Comparison of ENCODE assay signal across 8 mouse cellular contexts in genomic region chr16:33061400-33061799, GRCm38 (mm10). TPM values are rescaled to one million over a fixed set of nuclear protein-coding genes. Genes with fewer than 3 reads are reported as not detected.
DNase-seq lines count a peak whose midpoint lies in the region; ATAC-seq and TF ChIP-seq lines count a peak whose summit lies in the region.

No protein-coding gene starts in this region.

- TF ChIP-seq CTCF in hindbrain, postnatal 0 days (IDR thresholded peaks at IDR 0.05; ENCODE audit: low read depth): no peak

- H3K9me3 ChIP-seq in heart, embryonic 15.5 days (replicated peaks): no peaks in the 10 kb centered on the region
- no peaks in the 10 kb centered on the region for H3K9me3 ChIP-seq in hindbrain, postnatal 0 days (ENCODE audit: low read length)
- no peaks in the 10 kb centered on the region for H3K9me3 ChIP-seq in midbrain, embryonic 16.5 days (replicated peaks; ENCODE audit: control insufficient read depth, low read length, poor library complexity, severe bottlenecking)

- peak overlapping the region; percentile 52; the same call in 1 of the 2 replicates for H3K9ac ChIP-seq in heart, embryonic 15.5 days
- H3K9ac ChIP-seq in hindbrain, postnatal 0 days (replicated peaks; ENCODE audit: low read length): no peak overlapping the region
- peak overlapping the region; percentile 82; the same call in 1 of the 2 replicates for H3K9ac ChIP-seq in midbrain, embryonic 16.5 days (ENCODE audit: low read depth, low read length)

- no peak for DNase-seq in heart, adult 18-20 months
- peak; percentile 27 for DNase-seq in MEL-GATA-1-ER (ENCODE audit: extremely low read depth, low read depth)
- no peak for DNase-seq in hindbrain, postnatal 0 days (ENCODE audit: low spot score)
- DNase-seq in frontal cortex, postnatal 25 days (ENCODE audit: low spot score in 2 of 2): no peak
- DNase-seq in left cerebral cortex, postnatal 10 days (ENCODE audit: extremely low spot score in 1 of 2, low spot score in 2 of 2): no peak
- DNase-seq in gastrocnemius, adult 8-10 months (ENCODE audit: low spot score in 2 of 2): no peak

- H3K4me2 ChIP-seq in heart, embryonic 15.5 days: peak overlapping the region; percentile 89
- peak overlapping the region; percentile 89; the same call in 1 of the 2 replicates for H3K4me2 ChIP-seq in hindbrain, postnatal 0 days (ENCODE audit: low read depth, low read length)
- peak overlapping the region; percentile 76; the same call in 1 of the 2 replicates for H3K4me2 ChIP-seq in midbrain, embryonic 16.5 days (ENCODE audit: low read length)

- WGBS in heart, embryonic 15.5 days: 47% methylated on average over 11 of the region's 11 CpGs
- 56% methylated on average over 11 of the region's 11 CpGs for WGBS in hindbrain, postnatal 0 days
- 50% methylated on average over 11 of the region's 11 CpGs for WGBS in midbrain, embryonic 16.5 days

- intact Hi-C loops in left cerebral cortex, postnatal 10 days (cut with DNase I): loop anchor here (5.0 kb wide), 2 partner anchors 91 to 681 kb away; no protein-coding TSS in a partner anchor

- H3K36me3 ChIP-seq in heart, embryonic 15.5 days: peaks cover 31% of the 10 kb centered on the region
- H3K36me3 ChIP-seq in hindbrain, postnatal 0 days (ENCODE audit: insufficient read depth, low read length): peaks cover 21% of the 10 kb centered on the region; the same call in 1 of the 2 replicates
- peaks cover 7% of the 10 kb centered on the region for H3K36me3 ChIP-seq in midbrain, embryonic 16.5 days (ENCODE audit: control insufficient read depth, insufficient read depth, low read length)

- H3K27ac ChIP-seq in heart, embryonic 15.5 days: peak overlapping the region; percentile 90
- no peak overlapping the region for H3K27ac ChIP-seq in hindbrain, postnatal 0 days
- H3K27ac ChIP-seq in midbrain, embryonic 16.5 days (ENCODE audit: low read length): peak overlapping the region; percentile 84; the same call in 1 of the 2 replicates

- H3K4me3 ChIP-seq in heart, embryonic 15.5 days: peak overlapping the region; percentile 78
- no peak overlapping the region for H3K4me3 ChIP-seq in hindbrain, postnatal 0 days (ENCODE audit: low read length)
- H3K4me3 ChIP-seq in midbrain, embryonic 16.5 days (ENCODE audit: low read depth, low read length): no peak overlapping the region

- peaks cover 33% of the 10 kb centered on the region for H3K4me1 ChIP-seq in heart, embryonic 15.5 days (replicated peaks)
- H3K4me1 ChIP-seq in hindbrain, postnatal 0 days (ENCODE audit: insufficient read depth, low read length): 0 out of 2 replicates have a peak, but pooled peaks cover 5% of the 10 kb centered on the region
- peaks cover 26% of the 10 kb centered on the region for H3K4me1 ChIP-seq in midbrain, embryonic 16.5 days (ENCODE audit: control insufficient read depth, insufficient read depth, low read length)

- ATAC-seq in heart, embryonic 15.5 days (replicated peaks; ENCODE audit: insufficient number of reproducible peaks, insufficient read depth, low FRiP score, low read depth): no peak
- ATAC-seq in hindbrain, postnatal 0 days: no peak
- no peak for ATAC-seq in midbrain, embryonic 16.5 days

- no peaks in the 10 kb centered on the region for H3K27me3 ChIP-seq in heart, embryonic 15.5 days
- no peaks in the 10 kb centered on the region for H3K27me3 ChIP-seq in hindbrain, postnatal 0 days (ENCODE audit: insufficient read depth, low read length)
- no peaks in the 10 kb centered on the region for H3K27me3 ChIP-seq in midbrain, embryonic 16.5 days (ENCODE audit: control insufficient read depth, insufficient read depth, low read depth, low read length)

RNA-seq across cellular contexts. Expression of gene Lmln, which starts 0.9 kb away (rescaled TPM):
- 2.4 and 3.0 TPM in 2 replicates for polyA plus RNA-seq in heart, embryonic 15.5 days (2015; fragmentation: Nextera tagmentation; extraction: Ambion mirVana)
- total RNA-seq in heart, adult 18-20 months (2021): 1 to 10 TPM; 2.1 to 2.7 TPM
- total RNA-seq in hindbrain, postnatal 0 days (2014; rRNA removed): 5.2 and 6.1 TPM in 2 replicates
- polyA plus RNA-seq in hindbrain, postnatal 0 days (2015; fragmentation: Nextera tagmentation; extraction: Ambion mirVana): 2.5 and 3.1 TPM in 2 replicates
- polyA plus RNA-seq in midbrain, embryonic 16.5 days (2015; fragmentation: Nextera tagmentation; extraction: Ambion mirVana): 3.1 and 4.3 TPM in 2 replicates
- total RNA-seq in left cerebral cortex, postnatal 10 days (2021): 10 to 100 TPM; 20.1 to 24.2 TPM
- total RNA-seq in gastrocnemius, adult 8-10 months (2022): 1 to 10 TPM; 1.2 to 4.1 (median 2.2) TPM

RNA-seq across cellular contexts. Expression of gene Rpl35a, which starts 5.1 kb away (rescaled TPM):
- polyA plus RNA-seq in heart, embryonic 15.5 days (2015; fragmentation: Nextera tagmentation; extraction: Ambion mirVana): 481 and 593 TPM in 2 replicates
- total RNA-seq in heart, adult 18-20 months (2021): 100 to 1,000 TPM; 354 to 362 TPM
- total RNA-seq in hindbrain, postnatal 0 days (2014; rRNA removed): 473 and 560 TPM in 2 replicates
- 486 and 490 TPM in 2 replicates for polyA plus RNA-seq in hindbrain, postnatal 0 days (2015; fragmentation: Nextera tagmentation; extraction: Ambion mirVana)
- 387 and 410 TPM in 2 replicates for polyA plus RNA-seq in midbrain, embryonic 16.5 days (2015; fragmentation: Nextera tagmentation; extraction: Ambion mirVana)
- 100 to 1,000 TPM; 258 to 270 TPM for total RNA-seq in left cerebral cortex, postnatal 10 days (2021)
- 100 to 1,000 TPM; 247 to 303 (median 264) TPM for total RNA-seq in gastrocnemius, adult 8-10 months (2022)

RNA-seq across cellular contexts. Expression of gene Iqcg, which starts 5.4 kb away (rescaled TPM):
- polyA plus RNA-seq in heart, embryonic 15.5 days (2015; fragmentation: Nextera tagmentation; extraction: Ambion mirVana): 1.5 and 1.8 TPM in 2 replicates
- total RNA-seq in heart, adult 18-20 months (2021): under 1 TPM; 0.49 to 0.62 TPM
- total RNA-seq in hindbrain, postnatal 0 days (2014; rRNA removed): 2.0 and 5.7 TPM in 2 replicates
- 4.8 and 5.9 TPM in 2 replicates for polyA plus RNA-seq in hindbrain, postnatal 0 days (2015; fragmentation: Nextera tagmentation; extraction: Ambion mirVana)
- 7.6 and 7.8 TPM in 2 replicates for polyA plus RNA-seq in midbrain, embryonic 16.5 days (2015; fragmentation: Nextera tagmentation; extraction: Ambion mirVana)
- 1 to 10 TPM; 6.0 to 9.7 TPM for total RNA-seq in left cerebral cortex, postnatal 10 days (2021)
- total RNA-seq in gastrocnemius, adult 8-10 months (2022): 1 to 10 TPM; 2.7 to 6.6 (median 3.9) TPM
